Mouse (Mus musculus): ENCODE data around the gene Klrg1.

GRCm38 (mm10) chr6:122306707-122307106, 24.0 kb upstream of the Klrg1 start:
- no peak for TF ChIP-seq CTCF (IDR thresholded peaks at IDR 0.05; ENCODE audit: low read depth)
- TF ChIP-seq EP300 (optimal IDR thresholded peaks at IDR 0.05): no peak
